Mouse (Mus musculus) stomach, embryonic 16.5 days (tissue): Measurements from ENCODE around the gene Prdx3. TPM values are rescaled to one million over a fixed set of nuclear protein-coding genes. Genes with fewer than 3 reads are reported as not detected.

Experiments
- ATAC-seq: fragments of 200-750 bp; cut with Nextera tagmentation; 2 replicates; pipeline ENCODE4 v1.8.0; 2017; ENCODE audit warnings: moderate number of reproducible peaks, moderate TSS enrichment; ENCODE audit not compliant: insufficient read depth, low FRiP score
- H3K27ac ChIP-seq: fragments of 300-500 bp; sonication (generic); 2 replicates; pipeline ENCODE4 v1.5.1; 2014; ENCODE audit warnings: low read length
- H3K27me3 ChIP-seq: fragments of 300-500 bp; sonication (generic); 2 replicates; pipeline ENCODE4 v1.6.1; 2014; ENCODE audit warnings: low read length, control low read depth, mixed read lengths; ENCODE audit not compliant: control insufficient read depth, insufficient read depth
- H3K36me3 ChIP-seq: fragments of 300-500 bp; sonication (generic); 2 replicates; pipeline ENCODE4 v1.6.1; 2014; ENCODE audit warnings: low read length; ENCODE audit not compliant: control insufficient read depth, insufficient read depth
- H3K4me1 ChIP-seq: fragments of 300-500 bp; sonication (generic); 2 replicates; pipeline ENCODE4 v1.6.1; 2014; ENCODE audit warnings: low read length, control low read depth, mixed read lengths; ENCODE audit not compliant: control insufficient read depth, insufficient read depth
- H3K4me2 ChIP-seq: fragments of 300-500 bp; sonication (generic); 2 replicates; pipeline ENCODE4 v1.6.1; 2014; ENCODE audit warnings: low read depth, low read length, mixed read lengths
- H3K4me3 ChIP-seq: fragments of 300-500 bp; sonication (generic); replicated peaks from 2 replicates; pipeline ENCODE4 v1.5.1; 2014; ENCODE audit warnings: mild to moderate bottlenecking, low read length
- H3K9ac ChIP-seq: fragments of 300-500 bp; sonication (generic); 2 replicates; pipeline ENCODE4 v1.6.1; 2014; ENCODE audit warnings: low read length
- H3K9me3 ChIP-seq: fragments of 300-500 bp; sonication (generic); replicated peaks from 2 replicates; pipeline ENCODE4 v1.6.1; 2016; ENCODE audit warnings: low read length, control low read depth; ENCODE audit not compliant: control insufficient read depth
- WGBS: fragments of 180-500 bp; shearing (Covaris S2); extraction: QIAGEN DNeasy Blood & Tissue Kit; methylation state at CpG from one replicate; pipeline ENCODE4 v1.1.7; 2014; 5-methylcytosine and 5-hydroxymethylcytosine counted together
- polyA plus RNA-seq: library from polyadenylated mRNA; unstranded; fragments of >200 nt; fragmentation: Nextera tagmentation; extraction: Ambion mirVana; gene quantifications from 2 replicates; pipeline ENCODE4 v1.2.1, GENCODE M21; 2015

The Prdx3 gene
- polyA plus RNA-seq, result 119 and 126 TPM in 2 replicates

GRCm38 (mm10) chr19:60874064-60874694 is at the start of gene Prdx3:
TSS of gene Prdx3 (minus strand) at chr19:60874556.
- H3K27ac ChIP-seq, result peak within 1 kb of the TSS; percentile 80
- H3K9ac ChIP-seq, result peak within 1 kb of the TSS; percentile 91
- H3K4me2 ChIP-seq, result peak within 1 kb of the TSS; percentile 64
- peaks cover 10% of the 10 kb centered on the region for H3K4me1 ChIP-seq
- peak within 1 kb of the TSS; percentile 78 for H3K4me3 ChIP-seq
- no peaks in the 10 kb centered on the region for H3K9me3 ChIP-seq
- peak; percentile 100 for ATAC-seq
- H3K36me3 ChIP-seq, result peaks cover 7% of the 10 kb centered on the region
- under 1% methylated on average over 28 of the region's 28 CpGs for WGBS
- no peaks in the 10 kb centered on the region for H3K27me3 ChIP-seq

- no peak for ATAC-seq
- H3K9ac ChIP-seq, result no peak overlapping the region
- WGBS, result 78% methylated on average over 6 of the region's 6 CpGs
Measured at GRCm38 (mm10) chr19:60916869-60917570, 42.7 kb upstream of the Prdx3 start.

GRCm38 (mm10) chr19:60915862-60916261 is 41.5 kb upstream of the Prdx3 start:
- no peak overlapping the region for H3K4me2 ChIP-seq
- no peak overlapping the region for H3K9ac ChIP-seq
- H3K27ac ChIP-seq, result no peak overlapping the region
- H3K4me1 ChIP-seq, result no peaks in the 10 kb centered on the region
- no peak for ATAC-seq
- no peaks in the 10 kb centered on the region for H3K36me3 ChIP-seq
- H3K4me3 ChIP-seq, result no peak overlapping the region
- H3K9me3 ChIP-seq, result no peaks in the 10 kb centered on the region
- 72% methylated on average over 3 of the region's 3 CpGs for WGBS
- no peaks in the 10 kb centered on the region for H3K27me3 ChIP-seq

More at GRCm38 (mm10) chr19:60916869-60917570, 42.7 kb upstream of the Prdx3 start:
- H3K4me3 ChIP-seq, result no peak overlapping the region
- H3K9me3 ChIP-seq, result no peaks in the 10 kb centered on the region
- H3K4me2 ChIP-seq, result no peak overlapping the region
- H3K27me3 ChIP-seq, result no peaks in the 10 kb centered on the region
- no peaks in the 10 kb centered on the region for H3K36me3 ChIP-seq
- no peak overlapping the region for H3K27ac ChIP-seq
- H3K4me1 ChIP-seq, result no peaks in the 10 kb centered on the region

GRCm38 (mm10) chr19:60915236-60915635 is 40.9 kb upstream of the Prdx3 start:
- Histone ChIP-seq H3K36me3 (no peaks in the 10 kb centered on the region), H3K4me1 (no peaks in the 10 kb centered on the region), H3K9me3 (no peaks in the 10 kb centered on the region), H3K4me3 (no peak overlapping the region), H3K9ac (no peak overlapping the region), H3K27ac (no peak overlapping the region), H3K4me2 (no peak overlapping the region), H3K27me3 (no peaks in the 10 kb centered on the region)
- ATAC-seq, result no peak
- WGBS, result 47% methylated on average over 4 of the region's 4 CpGs

GRCm38 (mm10) chr19:60911653-60912052 is 37.3 kb upstream of the Prdx3 start:
- Histone ChIP-seq H3K4me1 (no peaks in the 10 kb centered on the region), H3K36me3 (no peaks in the 10 kb centered on the region), H3K27me3 (no peaks in the 10 kb centered on the region), H3K27ac (no peak overlapping the region), H3K9ac (no peak overlapping the region), H3K4me3 (no peak overlapping the region), H3K9me3 (no peaks in the 10 kb centered on the region), H3K4me2 (no peak overlapping the region)
- ATAC-seq, result no peak
- WGBS, result 61% methylated on average over 2 of the region's 2 CpGs

GRCm38 (mm10) chr19:60910304-60910703 is 35.9 kb upstream of the Prdx3 start:
- H3K4me3 ChIP-seq, result no peak overlapping the region
- no peak overlapping the region for H3K27ac ChIP-seq
- no peak for ATAC-seq
- no peak overlapping the region for H3K4me2 ChIP-seq
- H3K36me3 ChIP-seq, result no peaks in the 10 kb centered on the region
- H3K27me3 ChIP-seq, result no peaks in the 10 kb centered on the region
- no peak overlapping the region for H3K9ac ChIP-seq
- H3K9me3 ChIP-seq, result no peaks in the 10 kb centered on the region
- H3K4me1 ChIP-seq, result no peaks in the 10 kb centered on the region

- no peaks in the 10 kb centered on the region for H3K9me3 ChIP-seq
- no peaks in the 10 kb centered on the region for H3K27me3 ChIP-seq
- no peak for ATAC-seq
- H3K36me3 ChIP-seq, result no peaks in the 10 kb centered on the region
- H3K4me3 ChIP-seq, result no peak overlapping the region
- H3K27ac ChIP-seq, result no peak overlapping the region
- H3K4me1 ChIP-seq, result no peaks in the 10 kb centered on the region
- 99% methylated on average over 5 of the region's 5 CpGs for WGBS
- no peak overlapping the region for H3K4me2 ChIP-seq
- H3K9ac ChIP-seq, result no peak overlapping the region
Measured at GRCm38 (mm10) chr19:60905477-60905876, 31.1 kb upstream of the Prdx3 start.

GRCm38 (mm10) chr19:60903971-60904370 is 29.6 kb upstream of the Prdx3 start:
- Histone ChIP-seq H3K9ac (no peak overlapping the region), H3K27ac (no peak overlapping the region), H3K27me3 (no peaks in the 10 kb centered on the region), H3K36me3 (no peaks in the 10 kb centered on the region), H3K4me3 (no peak overlapping the region), H3K4me1 (no peaks in the 10 kb centered on the region), H3K9me3 (no peaks in the 10 kb centered on the region), H3K4me2 (no peak overlapping the region)
- no peak for ATAC-seq
- 86% methylated on average over 1 of the region's 1 CpGs for WGBS

GRCm38 (mm10) chr19:60903139-60903538 is 28.8 kb upstream of the Prdx3 start:
- Histone ChIP-seq H3K4me3 (no peak overlapping the region), H3K27ac (no peak overlapping the region), H3K4me1 (no peaks in the 10 kb centered on the region), H3K36me3 (no peaks in the 10 kb centered on the region), H3K9me3 (no peaks in the 10 kb centered on the region), H3K27me3 (no peaks in the 10 kb centered on the region), H3K9ac (no peak overlapping the region), H3K4me2 (no peak overlapping the region)
- no peak for ATAC-seq
- WGBS, result 60% methylated on average over 1 of the region's 1 CpGs
